Mouse (Mus musculus): ENCODE results near the gene Stk33.
A peak's percentile ranks its signal among the peaks of the same experiment; 100 is the strongest.

Stk33 gene

DNA sequence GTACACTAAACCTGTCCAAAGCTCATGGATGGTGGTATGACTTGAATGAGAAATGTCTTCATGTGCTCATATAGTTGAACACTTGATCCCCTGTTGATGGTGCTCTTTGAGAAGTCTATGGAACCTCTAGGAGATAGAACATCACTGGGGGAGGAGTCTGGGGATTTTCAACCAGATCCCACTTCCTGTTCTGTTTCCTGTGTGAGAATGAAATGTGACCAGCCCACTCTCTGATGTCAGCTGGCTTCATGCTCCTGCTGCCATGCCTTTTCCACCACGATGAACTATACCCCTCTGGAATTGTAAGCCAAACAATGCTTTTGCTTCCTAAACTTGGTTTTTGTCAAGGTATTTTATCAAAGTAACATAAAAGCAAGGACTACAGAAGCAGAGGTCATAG lies 81.0 kb downstream of the Stk33 start:
- no peak for DNase-seq (ENCODE audit: low spot score in 2 of 2)

GRCm38 (mm10) chr7:109347241-109347640 lies 91.6 kb downstream of the Stk33 start:
- no peak for DNase-seq (ENCODE audit: low spot score in 2 of 2)

GRCm38 (mm10) chr7:109331722-109332121 lies 107.2 kb downstream of the Stk33 start:
- DNase-seq (ENCODE audit: low spot score in 2 of 2): no peak

DNA sequence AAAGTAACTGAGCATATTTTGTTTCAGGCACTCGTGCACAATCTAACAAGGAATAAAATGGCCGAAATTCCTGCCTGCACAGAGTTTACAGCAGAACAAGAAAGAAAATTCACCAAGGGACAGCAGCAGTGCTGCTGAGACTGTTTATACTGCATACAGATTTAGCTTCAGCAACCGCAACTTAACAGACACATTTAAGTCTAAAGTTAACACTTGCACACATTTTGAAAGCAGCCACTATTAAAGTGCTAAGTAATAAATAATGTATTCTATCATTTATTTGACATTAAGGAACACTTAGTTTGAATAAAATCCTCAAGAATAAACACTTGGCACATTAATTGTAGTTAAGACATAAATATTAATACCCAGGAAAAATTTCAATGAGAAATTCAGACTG lies 110.1 kb downstream of the Stk33 start:
- DNase-seq (ENCODE audit: low spot score in 2 of 2): no peak

DNA sequence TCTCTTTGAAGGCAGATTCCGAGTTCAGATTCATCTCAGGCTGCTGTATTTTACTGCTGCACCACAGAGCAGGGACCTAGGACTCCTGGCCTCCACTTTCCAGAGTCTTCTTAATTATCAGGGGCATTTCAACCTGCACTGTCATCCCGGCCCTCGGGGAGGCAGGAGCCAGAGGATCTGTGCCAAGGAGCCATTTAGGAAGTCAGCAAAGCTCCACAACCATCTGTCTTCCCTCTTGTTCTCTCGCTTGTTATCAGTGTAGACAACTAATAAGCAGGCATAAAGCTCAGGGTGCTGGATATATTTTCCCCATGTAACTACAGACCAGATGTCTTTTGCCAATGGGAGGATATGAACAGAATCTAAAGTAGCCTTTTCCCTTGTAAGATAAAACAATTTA lies 112.1 kb downstream of the Stk33 start:
- DNase-seq (ENCODE audit: low spot score in 2 of 2): no peak

DNA sequence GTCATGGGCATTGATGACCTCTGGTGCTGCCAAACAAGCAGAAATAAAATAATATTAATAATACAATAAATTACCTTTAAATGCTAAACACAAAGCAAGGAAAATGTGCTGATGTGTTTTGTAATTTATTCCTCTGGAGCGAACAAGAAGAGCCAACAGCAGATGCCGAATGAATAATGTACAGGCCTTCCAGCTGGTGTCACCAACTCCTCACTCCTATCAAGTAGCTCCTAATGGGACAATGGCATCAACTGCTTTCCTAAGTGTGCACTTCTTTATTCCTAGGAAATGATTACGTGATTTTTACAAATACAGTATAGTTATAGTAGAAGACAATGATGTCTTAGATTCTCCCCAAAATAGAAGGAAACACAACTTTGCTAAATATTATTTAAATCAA lies 113.2 kb downstream of the Stk33 start:
- DNase-seq (ENCODE audit: low spot score in 2 of 2): no peak

GRCm38 (mm10) chr7:109325169-109325568 lies 113.7 kb downstream of the Stk33 start:
- no peak for DNase-seq (ENCODE audit: low spot score in 2 of 2)

- DNase-seq (ENCODE audit: low spot score in 2 of 2): no peak
Observed at GRCm38 (mm10) chr7:109309506-109309905, 129.4 kb downstream of the Stk33 start.

- DNase-seq (ENCODE audit: low spot score in 2 of 2): no peak
Observed at GRCm38 (mm10) chr7:109295807-109296206, 143.1 kb downstream of the Stk33 start.

DNA sequence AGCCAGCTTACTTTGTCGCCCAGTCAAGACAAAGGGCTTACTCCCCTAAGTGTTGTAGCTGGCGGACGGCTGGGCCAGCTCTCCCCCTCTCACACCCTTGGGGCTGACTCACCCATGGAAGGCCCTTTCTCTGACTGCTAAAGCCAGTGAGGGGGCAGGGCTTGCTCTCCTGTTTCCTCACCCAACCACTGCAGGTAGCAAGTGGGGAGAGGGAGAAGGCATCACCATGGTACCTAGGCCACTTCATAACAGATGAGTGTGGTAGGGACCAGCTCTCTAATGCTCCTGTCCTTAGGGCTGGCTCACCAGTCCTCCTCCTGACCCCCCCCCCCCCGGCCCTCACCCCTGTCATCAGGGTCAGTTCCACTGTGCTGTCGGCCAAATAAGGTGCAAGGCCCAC lies 143.5 kb downstream of the Stk33 start:
- no peak for DNase-seq (ENCODE audit: low spot score in 2 of 2)

GRCm38 (mm10) chr7:109290501-109290900 lies 148.4 kb downstream of the Stk33 start:
- DNase-seq (ENCODE audit: low spot score in 2 of 2): no peak

GRCm38 (mm10) chr7:109289106-109289505 lies 149.8 kb downstream of the Stk33 start:
- DNase-seq (ENCODE audit: low spot score in 2 of 2): no peak

- DNase-seq (ENCODE audit: low spot score in 2 of 2): no peak
Observed at GRCm38 (mm10) chr7:109282106-109282505, 156.8 kb downstream of the Stk33 start.

GRCm38 (mm10) chr7:109276622-109277021 lies 162.3 kb downstream of the Stk33 start:
- no peak for DNase-seq (ENCODE audit: low spot score in 2 of 2)

DNA sequence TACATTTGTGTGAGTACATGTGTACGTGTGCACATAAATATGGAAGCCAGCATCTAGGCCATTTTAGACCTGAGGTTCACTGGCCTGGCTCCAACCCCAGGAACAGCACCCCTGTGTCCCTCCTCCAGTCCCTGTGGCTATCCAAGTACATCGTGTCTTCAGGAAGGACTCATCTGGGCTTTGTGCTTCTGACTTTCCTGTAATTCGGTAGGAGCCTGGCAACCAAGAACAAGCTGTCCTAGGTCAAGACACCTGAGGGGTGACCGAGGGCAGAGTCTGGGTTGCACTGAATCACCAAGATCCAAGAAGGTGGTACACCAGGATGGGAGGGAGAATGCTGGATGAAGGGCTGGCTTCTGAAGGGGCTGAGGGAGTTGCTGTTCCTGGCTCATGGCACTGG lies 163.0 kb downstream of the Stk33 start:
- DNase-seq (ENCODE audit: low spot score in 2 of 2): no peak

DNA sequence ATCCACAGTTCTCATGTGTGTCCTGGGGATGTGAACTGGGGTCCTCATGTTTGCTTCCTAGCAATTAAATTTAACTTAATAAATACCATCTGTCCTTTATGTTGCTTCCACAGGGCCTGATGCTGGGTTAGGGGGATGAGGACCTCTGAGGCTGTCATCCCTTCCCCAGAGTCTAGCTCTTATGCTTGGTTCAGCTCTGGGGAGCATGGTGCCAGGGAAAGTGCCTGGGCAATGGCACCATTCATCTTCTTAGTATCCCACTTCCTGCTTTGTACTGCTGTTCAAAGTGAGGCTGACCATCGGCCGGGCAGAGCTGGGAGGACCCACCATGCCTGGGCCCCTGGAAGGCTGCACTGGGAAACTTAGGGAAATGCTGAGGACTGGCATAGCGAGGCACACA lies 163.7 kb downstream of the Stk33 start:
- DNase-seq (ENCODE audit: low spot score in 2 of 2): no peak

DNA sequence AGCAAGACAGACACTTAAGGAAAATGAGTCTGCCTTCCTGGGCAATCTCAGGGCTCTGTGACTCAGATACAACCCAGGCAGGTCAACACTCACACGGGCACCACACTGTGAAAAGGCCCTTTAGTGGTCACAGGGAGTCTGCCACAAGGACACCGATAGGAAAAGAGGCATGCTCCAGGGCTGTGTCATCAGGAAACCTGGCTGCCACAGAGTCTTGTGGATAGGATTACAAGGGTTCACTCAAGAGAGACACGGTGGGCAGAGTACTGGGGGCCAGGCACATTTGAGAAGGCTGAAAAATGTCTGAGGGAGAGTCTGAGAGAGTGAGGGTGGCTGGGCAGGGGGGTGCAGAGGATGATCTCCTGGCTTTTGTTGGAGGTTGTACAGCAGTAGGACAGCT lies 164.6 kb downstream of the Stk33 start:
- DNase-seq (ENCODE audit: low spot score in 2 of 2): no peak

DNA sequence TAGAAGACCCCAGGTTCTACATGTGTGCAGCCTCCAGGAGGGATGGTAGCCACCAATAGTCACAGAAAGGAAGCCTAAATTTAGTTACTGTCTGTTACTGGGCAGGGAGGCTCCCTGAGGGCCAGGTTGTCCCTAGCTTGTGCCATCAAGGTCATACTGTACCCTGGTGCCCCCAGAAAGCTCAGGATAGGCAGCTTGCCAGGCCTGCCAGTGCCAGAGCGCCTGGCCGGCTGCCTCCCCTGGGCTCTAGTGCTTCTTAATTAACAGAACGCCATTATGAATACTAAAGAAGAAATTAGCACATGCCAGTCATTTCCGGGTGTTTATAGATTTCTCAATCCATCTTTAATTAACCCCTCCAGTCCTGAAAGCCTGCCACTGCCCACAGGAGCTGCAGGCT lies 169.8 kb downstream of the Stk33 start:
- no peak for DNase-seq (ENCODE audit: low spot score in 2 of 2)

GRCm38 (mm10) chr7:109267370-109267769 lies 171.5 kb downstream of the Stk33 start:
- no peak for DNase-seq (ENCODE audit: low spot score in 2 of 2)

GRCm38 (mm10) chr7:109266181-109266580 lies 172.7 kb downstream of the Stk33 start:
- DNase-seq (ENCODE audit: low spot score in 2 of 2): no peak

GRCm38 (mm10) chr7:109265606-109266005 lies 173.3 kb downstream of the Stk33 start:
- DNase-seq (ENCODE audit: low spot score in 2 of 2): no peak

DNA sequence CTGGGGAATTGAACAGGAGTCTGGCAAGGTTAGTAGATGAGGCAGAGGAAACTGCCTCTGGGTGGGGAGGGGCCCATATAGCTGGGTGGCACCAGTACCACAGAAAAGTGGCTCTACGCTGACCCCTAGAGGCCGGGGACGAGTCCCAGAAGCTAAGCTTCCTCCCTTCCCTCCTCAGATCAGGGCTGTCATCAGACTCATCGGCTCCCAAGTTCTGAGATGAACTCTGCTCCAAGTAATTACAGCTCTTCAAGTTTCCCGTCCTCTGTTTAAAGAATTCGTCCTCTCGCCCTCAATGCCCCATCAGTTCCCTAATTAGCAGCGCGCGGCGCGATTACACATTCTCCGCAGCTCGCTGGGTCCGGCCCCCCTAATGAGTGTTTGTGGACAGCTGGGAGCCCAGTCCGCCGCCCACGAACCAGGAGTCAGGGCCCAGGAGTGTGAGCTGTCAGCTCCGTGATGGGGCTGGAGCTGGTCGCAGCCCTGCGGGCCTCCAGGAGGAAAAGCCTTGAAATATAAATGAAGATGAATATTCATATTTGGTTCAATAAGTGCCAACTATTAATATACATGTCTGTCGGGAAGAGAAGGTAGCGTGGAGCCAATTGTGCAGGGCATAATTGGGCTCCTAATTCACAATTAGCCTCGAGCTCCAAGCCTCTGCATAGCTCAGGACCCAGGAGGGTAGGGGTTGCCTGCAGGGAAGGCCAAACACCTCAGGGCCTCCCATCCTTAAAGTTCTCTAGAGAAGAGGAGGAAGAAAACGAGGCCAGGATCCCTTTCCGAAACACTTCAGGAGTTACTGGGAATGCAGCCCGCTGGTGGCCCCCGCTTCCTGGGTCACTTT lies 183.2 kb downstream of the Stk33 start:
- DNase-seq (ENCODE audit: low spot score in 2 of 2): peak in 1 of 2 experiments; percentile 54

DNA sequence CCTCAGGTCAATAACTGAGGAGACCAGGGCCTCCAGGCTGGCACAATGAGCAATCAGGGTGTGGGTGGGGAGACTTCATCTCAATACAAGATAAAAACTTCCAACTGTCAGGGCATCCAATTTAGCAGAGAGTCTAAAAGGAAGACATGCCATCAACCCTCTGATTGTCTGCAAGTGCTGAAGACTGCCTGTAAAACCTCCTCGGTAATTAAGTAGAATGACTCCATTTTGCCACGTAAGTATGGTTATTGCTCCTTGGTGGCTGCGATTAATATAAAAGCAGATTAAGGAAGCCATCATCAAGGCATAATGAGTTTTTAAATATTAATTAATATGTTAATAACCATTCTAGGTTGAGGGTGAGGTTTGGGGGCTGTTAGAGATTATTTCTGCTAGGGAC lies 187.5 kb downstream of the Stk33 start:
- no peak for DNase-seq (ENCODE audit: low spot score in 2 of 2)

GRCm38 (mm10) chr7:109244776-109245175 lies 194.1 kb downstream of the Stk33 start:
- DNase-seq (ENCODE audit: low spot score in 2 of 2): no peak

All from frontal cortex, postnatal 14 days (tissue).